Mouse (Mus musculus): ENCODE measurements around the gene Dennd1a. TPM values are rescaled to one million over a fixed set of nuclear protein-coding genes. Genes with fewer than 3 reads are reported as not detected.

Dennd1a gene
- polyA plus RNA-seq, 1 experiment from 2014 or later, result 3.1 TPM

DNA sequence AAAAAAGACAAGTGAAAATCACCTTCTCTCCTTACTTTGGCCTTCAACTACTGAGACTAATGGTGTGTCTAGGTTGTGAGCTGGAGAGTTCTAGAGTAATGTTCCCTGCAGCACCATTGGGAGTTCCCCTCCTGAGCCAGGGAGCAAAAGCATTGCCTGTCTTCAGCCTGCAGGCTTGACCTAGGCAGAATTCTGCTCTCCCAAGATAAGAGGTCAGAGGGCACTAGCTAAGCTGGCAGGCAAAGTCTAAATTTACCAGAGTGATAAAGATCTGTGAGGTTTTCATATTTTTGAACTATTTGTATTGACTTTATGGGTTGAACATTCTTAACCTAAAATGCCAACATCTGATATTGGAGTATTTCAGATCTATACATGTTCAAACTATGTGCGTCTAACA lies 125.7 kb downstream of the Dennd1a start:
- no peak overlapping the region for H3K4me2 ChIP-seq (replicated peaks; ENCODE audit: low read depth)
- no peak for TF ChIP-seq EP300 (optimal IDR thresholded peaks at IDR 0.05)
- no peak for TF ChIP-seq CTCF (IDR thresholded peaks at IDR 0.05; ENCODE audit: low read depth)
- no peaks in the 10 kb centered on the region for H3K27me3 ChIP-seq (ENCODE audit: control insufficient read depth, insufficient read depth, low read length)
- H3K9ac ChIP-seq (ENCODE audit: low read length), result no peak overlapping the region
- H3K4me1 ChIP-seq (replicated peaks; ENCODE audit: control insufficient read depth, insufficient read depth), result no peaks in the 10 kb centered on the region; the same call in 1 of the 2 replicates
- DNase-seq (ENCODE audit: low spot score) (no peak), ATAC-seq (ENCODE audit: low FRiP score, low TSS enrichment) (no peak)
- H3K4me3 ChIP-seq (ENCODE audit: low read depth, low read length), result no peak overlapping the region
- WGBS, result 92% methylated on average over 1 of the region's 1 CpGs
- no peak overlapping the region for H3K27ac ChIP-seq (replicated peaks)
- no peaks in the 10 kb centered on the region for H3K36me3 ChIP-seq (ENCODE audit: control insufficient read depth, insufficient read depth, low read length)
- H3K9me3 ChIP-seq (ENCODE audit: control insufficient read depth, low read length), result no peaks in the 10 kb centered on the region

DNA sequence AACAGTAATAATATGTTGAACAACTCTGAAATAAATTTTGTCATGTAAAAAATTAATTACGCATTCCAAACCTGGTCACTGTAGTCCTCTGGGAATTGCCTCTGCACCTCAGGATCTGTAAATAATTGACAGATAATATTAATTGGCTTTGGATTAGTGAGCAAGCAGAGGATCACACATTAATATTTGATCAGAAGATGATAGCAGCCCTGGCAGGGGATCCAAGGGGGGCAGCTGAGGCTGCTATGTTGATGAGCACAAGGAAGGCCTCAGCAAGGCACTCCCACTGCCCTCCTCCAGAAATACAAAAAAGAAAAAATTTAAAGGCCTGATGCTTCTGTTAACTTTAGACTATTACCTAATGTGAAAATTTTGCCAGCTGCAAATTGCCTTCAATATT lies 127.5 kb downstream of the Dennd1a start:
- no peak overlapping the region for H3K4me2 ChIP-seq (replicated peaks; ENCODE audit: low read depth)
- no peak overlapping the region for H3K4me3 ChIP-seq (ENCODE audit: low read depth, low read length)
- H3K27ac ChIP-seq (replicated peaks), result no peak overlapping the region
- no peaks in the 10 kb centered on the region; the same call in 1 of the 2 replicates for H3K4me1 ChIP-seq (replicated peaks; ENCODE audit: control insufficient read depth, insufficient read depth)
- no peaks in the 10 kb centered on the region for H3K9me3 ChIP-seq (ENCODE audit: control insufficient read depth, low read length)
- 96% methylated on average over 1 of the region's 1 CpGs for WGBS
- no peak overlapping the region for H3K9ac ChIP-seq (ENCODE audit: low read length)
- no peaks in the 10 kb centered on the region for H3K27me3 ChIP-seq (ENCODE audit: control insufficient read depth, insufficient read depth, low read length)
- ATAC-seq (ENCODE audit: low FRiP score, low TSS enrichment) (no peak), DNase-seq (ENCODE audit: low spot score) (no peak)
- H3K36me3 ChIP-seq (ENCODE audit: control insufficient read depth, insufficient read depth, low read length), result no peaks in the 10 kb centered on the region
- TF ChIP-seq EP300 (optimal IDR thresholded peaks at IDR 0.05) (no peak), CTCF (IDR thresholded peaks at IDR 0.05; ENCODE audit: low read depth) (no peak)

DNA sequence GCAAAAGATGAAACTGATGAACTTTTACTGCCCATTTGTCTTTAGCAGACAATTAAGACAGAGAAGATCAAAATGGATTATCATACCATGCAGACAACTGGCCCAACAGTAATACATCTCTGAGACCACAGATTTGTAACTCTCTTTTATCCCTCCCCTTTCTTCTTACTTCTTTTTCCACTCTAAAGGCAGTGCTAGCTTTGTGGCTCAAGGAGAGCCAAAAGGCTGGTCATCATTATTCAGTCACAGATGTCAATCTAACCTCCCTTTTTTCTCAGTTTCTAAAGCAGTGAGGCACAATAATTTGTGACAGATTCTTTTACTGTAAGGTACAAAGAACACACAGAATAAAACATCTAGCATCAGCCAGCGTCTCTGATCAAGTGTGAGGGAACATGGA lies 130.2 kb downstream of the Dennd1a start:
- no peak for DNase-seq (ENCODE audit: low spot score)
- TF ChIP-seq CTCF (IDR thresholded peaks at IDR 0.05; ENCODE audit: low read depth) (no peak), EP300 (optimal IDR thresholded peaks at IDR 0.05) (no peak)
- no peak overlapping the region for H3K27ac ChIP-seq (replicated peaks)
- no peak overlapping the region for H3K4me3 ChIP-seq (ENCODE audit: low read depth, low read length)
- H3K4me2 ChIP-seq (replicated peaks; ENCODE audit: low read depth), result no peak overlapping the region
- no peaks in the 10 kb centered on the region for H3K36me3 ChIP-seq (ENCODE audit: control insufficient read depth, insufficient read depth, low read length)
- no peaks in the 10 kb centered on the region for H3K27me3 ChIP-seq (ENCODE audit: control insufficient read depth, insufficient read depth, low read length)
- no peaks in the 10 kb centered on the region for H3K4me1 ChIP-seq (replicated peaks; ENCODE audit: control insufficient read depth, insufficient read depth)
- 71% methylated on average over 1 of the region's 1 CpGs for WGBS
- ATAC-seq (ENCODE audit: low FRiP score, low TSS enrichment), result no peak
- H3K9ac ChIP-seq (ENCODE audit: low read length), result no peak overlapping the region
- H3K9me3 ChIP-seq (ENCODE audit: control insufficient read depth, low read length), result no peaks in the 10 kb centered on the region

DNA sequence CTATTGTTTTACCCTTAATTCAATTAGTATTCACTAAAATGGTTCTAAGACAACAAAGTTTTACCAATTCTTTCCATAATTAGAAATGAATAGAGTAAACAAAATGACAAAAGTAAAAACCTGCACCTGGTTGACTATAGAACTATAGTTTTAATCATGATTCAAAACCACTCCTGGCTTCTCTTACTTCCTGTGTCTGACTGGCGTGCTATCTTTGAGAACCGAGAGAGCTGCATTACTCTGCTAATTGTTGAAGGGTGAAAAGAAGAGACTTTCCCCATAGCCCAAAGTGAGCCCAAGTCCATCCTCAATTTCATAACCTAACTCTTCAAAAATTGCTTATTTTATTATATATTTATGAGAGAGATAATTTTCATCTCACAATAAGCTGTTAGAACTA lies 131.2 kb downstream of the Dennd1a start:
- Histone ChIP-seq H3K27me3 (ENCODE audit: control insufficient read depth, insufficient read depth, low read length) (no peaks in the 10 kb centered on the region), H3K4me3 (ENCODE audit: low read depth, low read length) (no peak overlapping the region), H3K9ac (ENCODE audit: low read length) (no peak overlapping the region), H3K4me1 (replicated peaks; ENCODE audit: control insufficient read depth, insufficient read depth) (no peaks in the 10 kb centered on the region), H3K27ac (replicated peaks) (no peak overlapping the region), H3K36me3 (ENCODE audit: control insufficient read depth, insufficient read depth, low read length) (no peaks in the 10 kb centered on the region), H3K4me2 (replicated peaks; ENCODE audit: low read depth) (no peak overlapping the region), H3K9me3 (ENCODE audit: control insufficient read depth, low read length) (no peaks in the 10 kb centered on the region)
- DNase-seq (ENCODE audit: low spot score) (no peak), ATAC-seq (ENCODE audit: low FRiP score, low TSS enrichment) (no peak)
- no peak for TF ChIP-seq CTCF (IDR thresholded peaks at IDR 0.05; ENCODE audit: low read depth)
- TF ChIP-seq EP300 (optimal IDR thresholded peaks at IDR 0.05), result no peak
- 76% methylated on average over 2 of the region's 2 CpGs for WGBS

DNA sequence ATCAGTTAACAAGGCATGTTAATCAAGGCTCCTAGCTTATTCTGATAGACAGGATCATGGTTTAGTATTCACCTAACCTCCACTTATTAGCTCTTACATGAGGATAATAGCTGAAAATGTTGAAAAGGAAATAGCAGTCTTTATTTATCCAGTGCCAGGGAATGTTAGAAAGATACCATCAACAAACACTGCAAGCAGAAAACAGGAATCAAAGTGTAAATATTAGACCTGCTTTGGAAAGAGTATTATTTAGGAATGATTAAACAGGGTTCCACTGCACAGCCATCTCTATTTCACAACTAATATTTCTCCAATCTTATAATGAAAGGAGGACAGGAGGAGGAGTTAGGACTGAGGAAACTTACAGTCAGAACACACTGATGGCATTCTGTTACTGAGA lies 142.4 kb downstream of the Dennd1a start:
- no peaks in the 10 kb centered on the region for H3K36me3 ChIP-seq (ENCODE audit: control insufficient read depth, insufficient read depth, low read length)
- no peak for ATAC-seq (ENCODE audit: low FRiP score, low TSS enrichment)
- H3K4me1 ChIP-seq (replicated peaks; ENCODE audit: control insufficient read depth, insufficient read depth), result peaks cover 4% of the 10 kb centered on the region; the same call in 1 of the 2 replicates
- no peak overlapping the region for H3K4me2 ChIP-seq (replicated peaks; ENCODE audit: low read depth)
- H3K27me3 ChIP-seq (ENCODE audit: control insufficient read depth, insufficient read depth, low read length), result no peaks in the 10 kb centered on the region
- no peak overlapping the region for H3K27ac ChIP-seq (replicated peaks)
- no peak overlapping the region for H3K9ac ChIP-seq (ENCODE audit: low read length)
- no peak overlapping the region for H3K4me3 ChIP-seq (ENCODE audit: low read depth, low read length)
- H3K9me3 ChIP-seq (ENCODE audit: control insufficient read depth, low read length), result no peaks in the 10 kb centered on the region
- no peak for TF ChIP-seq EP300 (optimal IDR thresholded peaks at IDR 0.05)
- no peak for TF ChIP-seq CTCF (IDR thresholded peaks at IDR 0.05; ENCODE audit: low read depth)
- no peak for DNase-seq (ENCODE audit: low spot score)

DNA sequence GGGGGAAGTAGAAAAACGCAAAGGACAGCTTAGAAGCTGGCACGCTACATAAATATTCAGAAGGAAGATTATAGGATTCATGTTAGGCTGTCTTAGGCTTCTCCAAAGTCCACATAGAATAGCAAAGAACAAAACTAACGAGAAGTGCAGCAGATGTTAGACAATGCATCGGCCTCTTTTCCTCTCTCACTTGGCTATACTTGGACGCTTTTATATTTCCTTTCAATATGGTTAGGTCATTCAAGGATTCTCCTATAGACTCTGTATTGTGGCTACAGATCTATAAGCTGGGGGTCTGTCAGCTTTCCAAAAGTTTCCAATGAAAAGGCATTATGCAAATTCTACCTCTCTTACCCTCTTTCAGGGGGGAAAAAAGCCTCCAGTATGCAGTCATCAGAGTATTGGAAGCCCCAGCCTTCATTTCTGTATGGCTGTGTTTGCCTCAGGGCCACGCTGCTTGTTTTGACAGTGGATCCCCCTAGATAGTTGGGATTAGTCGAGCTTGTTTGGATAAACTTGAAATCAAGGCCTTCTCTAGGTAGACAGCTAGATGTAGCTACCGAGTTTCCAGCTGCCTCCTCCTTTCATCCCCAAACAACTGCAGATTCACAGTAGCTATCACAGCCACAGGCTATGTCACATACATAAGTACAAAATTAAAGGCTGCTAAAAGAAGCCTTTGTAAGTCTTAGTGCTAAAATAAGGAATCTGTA lies 143.0 kb downstream of the Dennd1a start:
- no peak for ATAC-seq (ENCODE audit: low FRiP score, low TSS enrichment)

More for the DNA sequence above, 143.0 kb downstream of the Dennd1a start:
- H3K36me3 ChIP-seq (ENCODE audit: control insufficient read depth, insufficient read depth, low read length), result no peaks in the 10 kb centered on the region
- peaks cover 4% of the 10 kb centered on the region; the same call in 1 of the 2 replicates for H3K4me1 ChIP-seq (replicated peaks; ENCODE audit: control insufficient read depth, insufficient read depth)
- 50% methylated on average over 8 of the region's 8 CpGs for WGBS
- no peaks in the 10 kb centered on the region for H3K9me3 ChIP-seq (ENCODE audit: control insufficient read depth, low read length)
- TF ChIP-seq CTCF (IDR thresholded peaks at IDR 0.05; ENCODE audit: low read depth), result no peak
- TF ChIP-seq EP300 (optimal IDR thresholded peaks at IDR 0.05), result no peak
- no peak overlapping the region for H3K9ac ChIP-seq (ENCODE audit: low read length)
- no peak overlapping the region for H3K27ac ChIP-seq (replicated peaks)
- no peak overlapping the region for H3K4me3 ChIP-seq (ENCODE audit: low read depth, low read length)
- no peak for DNase-seq (ENCODE audit: low spot score)
- no peaks in the 10 kb centered on the region for H3K27me3 ChIP-seq (ENCODE audit: control insufficient read depth, insufficient read depth, low read length)
- no peak overlapping the region for H3K4me2 ChIP-seq (replicated peaks; ENCODE audit: low read depth)

Measured in stomach, postnatal 0 days (tissue).